Mouse (Mus musculus): Measurements from ENCODE around the gene Gm11127.
"Not testable (repeated sequence)": the region's sequence is repeated elsewhere in the genome, so short reads cannot be mapped to it uniquely, and the experiment has no call there.

The Gm11127 gene

DNA sequence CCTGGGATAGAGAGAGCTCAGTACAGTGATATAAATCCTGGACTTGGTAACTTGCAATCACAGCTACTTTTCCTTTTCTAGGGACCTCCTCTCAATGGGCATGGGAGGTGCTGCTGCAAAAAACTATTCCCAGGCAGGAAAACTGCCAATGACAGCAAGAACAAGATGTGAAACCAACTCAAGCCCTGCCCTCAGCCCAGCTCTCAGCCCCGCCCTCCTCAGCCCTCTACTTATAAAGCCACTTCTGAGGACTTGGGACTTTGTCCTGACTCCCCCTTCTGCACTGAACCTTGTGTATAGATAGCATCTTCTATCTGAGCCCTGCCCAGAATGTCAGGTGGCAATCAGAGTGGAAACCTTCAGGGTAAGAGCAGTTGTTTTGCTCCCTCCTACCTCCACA lies at the start of gene Gm11127:
Gene Gm11127, minus strand, starts transcription at position 10 of the 400 bp plus-strand sequence.
- not testable (repeated sequence) for DNase-seq (ENCODE audit: low read depth)

DNA sequence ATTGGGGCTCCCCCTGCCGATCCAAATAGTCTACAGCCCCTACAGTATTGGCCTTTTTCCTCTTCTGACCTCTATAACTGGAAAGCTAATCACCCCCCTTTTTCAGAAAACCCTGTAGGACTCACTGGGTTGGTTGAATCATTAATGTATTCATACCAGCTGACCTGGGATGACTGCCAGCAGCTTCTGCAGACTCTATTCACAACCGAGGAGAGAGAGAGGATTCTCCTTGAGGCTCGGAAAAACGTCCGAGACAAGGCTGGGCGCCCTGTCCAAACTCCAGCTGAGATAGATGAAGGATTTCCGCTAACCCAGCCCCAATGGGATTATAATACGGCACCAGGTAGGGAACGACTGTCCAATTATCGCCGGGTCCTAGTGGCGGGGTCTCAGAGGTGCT lies 43.9 kb upstream of the Gm11127 start:
- not testable (repeated sequence) for DNase-seq (ENCODE audit: low read depth)

DNA sequence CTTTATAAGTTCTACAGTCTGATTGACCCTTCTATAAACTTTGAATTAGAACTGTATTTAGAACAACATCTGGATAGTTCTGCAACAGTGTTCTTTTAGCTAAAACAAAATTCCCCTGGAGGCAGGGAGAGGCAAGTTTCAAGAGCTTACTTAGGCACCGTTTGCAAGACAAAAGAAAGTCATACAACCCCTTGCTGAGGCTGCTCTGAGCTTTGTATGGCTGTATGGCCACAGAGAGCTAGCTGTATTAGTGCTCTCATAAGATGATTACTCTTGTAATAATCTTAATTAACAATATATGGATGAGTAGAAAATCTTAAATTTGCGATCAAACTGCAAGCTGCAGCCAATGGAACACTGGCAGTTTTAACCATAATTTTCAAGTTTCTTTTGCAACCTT lies 41.4 kb upstream of the Gm11127 start:
- not testable (repeated sequence) for DNase-seq (ENCODE audit: low read depth)

DNA sequence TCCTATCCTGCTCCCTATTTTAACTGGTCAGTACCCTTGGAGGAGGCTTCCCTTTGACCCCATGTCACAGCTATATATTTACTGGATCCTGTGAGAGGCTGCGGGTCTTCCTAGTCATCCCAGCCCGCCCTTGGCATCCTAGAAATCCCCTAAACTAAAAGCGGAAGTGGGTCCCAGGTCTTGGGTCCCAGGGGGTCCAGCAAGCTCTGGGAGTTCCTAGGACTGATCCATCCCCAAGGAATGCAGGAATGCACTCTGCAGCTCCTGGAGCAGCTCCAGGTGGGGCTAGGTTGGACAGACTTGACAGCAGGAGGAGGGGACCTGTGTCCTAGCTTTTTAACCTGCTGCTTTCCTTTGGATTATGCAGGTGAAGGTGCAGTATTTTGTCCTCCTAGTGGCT lies 35.8 kb upstream of the Gm11127 start:
- DNase-seq (ENCODE audit: low read depth): no peak

DNA sequence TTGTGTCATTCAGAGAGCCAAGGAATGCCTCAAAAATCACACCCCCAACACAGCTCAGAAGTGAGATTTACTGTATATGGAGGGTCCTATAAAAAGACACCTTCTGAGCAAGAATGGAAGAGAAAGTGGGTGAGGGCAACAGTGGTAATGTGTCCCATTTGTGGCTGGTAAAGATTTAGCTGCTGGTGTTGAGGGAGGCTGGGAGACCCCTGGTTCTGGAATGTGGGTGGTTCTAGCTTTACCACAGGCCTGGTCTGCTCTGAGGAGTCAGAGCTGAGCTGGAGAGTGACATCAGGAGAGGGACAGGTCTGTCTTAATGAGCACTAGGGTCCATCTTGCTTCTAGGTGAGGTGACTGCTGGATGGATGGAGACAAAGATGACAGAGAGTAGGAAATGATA lies 34.3 kb upstream of the Gm11127 start:
- DNase-seq (ENCODE audit: low read depth): not testable (repeated sequence)

DNA sequence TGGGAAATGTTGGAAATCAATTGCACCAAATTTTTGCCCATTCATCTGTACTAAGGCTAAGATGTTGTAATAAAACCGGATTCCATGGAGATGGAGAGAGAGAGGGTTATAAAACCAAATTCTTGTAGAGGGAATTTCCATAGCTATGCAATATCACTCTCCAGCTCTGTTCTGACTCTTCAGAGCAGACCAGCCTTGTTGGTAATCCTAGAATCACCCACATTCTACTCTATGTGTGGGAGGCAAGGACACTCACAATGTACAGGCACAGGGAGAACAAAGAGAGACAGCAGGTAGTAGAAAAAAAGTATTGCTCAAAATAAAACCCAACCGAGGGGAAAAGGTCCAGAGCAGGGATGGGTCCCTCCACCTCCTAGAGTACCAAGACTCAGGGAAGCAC lies 33.8 kb upstream of the Gm11127 start:
- not testable (repeated sequence) for DNase-seq (ENCODE audit: low read depth)

DNA sequence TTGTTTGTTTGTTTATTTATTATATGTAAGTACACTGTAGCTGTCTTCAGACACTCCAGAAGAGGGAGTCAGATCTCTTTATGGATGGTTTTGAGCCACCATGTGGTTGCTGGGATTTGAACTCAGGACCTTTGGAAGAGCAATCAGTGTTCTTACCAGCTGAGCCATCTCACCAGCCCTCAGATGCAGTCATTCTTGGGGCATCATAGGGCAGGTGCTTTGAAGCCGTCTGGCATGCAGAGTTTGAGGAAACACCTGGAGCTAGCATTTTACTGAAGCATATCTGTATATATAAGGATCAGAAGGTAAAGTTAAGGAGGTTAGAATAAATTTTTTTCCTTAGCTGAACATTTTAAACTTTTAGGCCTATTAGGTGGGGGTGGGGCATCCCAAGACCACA lies 27.8 kb upstream of the Gm11127 start:
- not testable (repeated sequence) for DNase-seq (ENCODE audit: low read depth)

DNA sequence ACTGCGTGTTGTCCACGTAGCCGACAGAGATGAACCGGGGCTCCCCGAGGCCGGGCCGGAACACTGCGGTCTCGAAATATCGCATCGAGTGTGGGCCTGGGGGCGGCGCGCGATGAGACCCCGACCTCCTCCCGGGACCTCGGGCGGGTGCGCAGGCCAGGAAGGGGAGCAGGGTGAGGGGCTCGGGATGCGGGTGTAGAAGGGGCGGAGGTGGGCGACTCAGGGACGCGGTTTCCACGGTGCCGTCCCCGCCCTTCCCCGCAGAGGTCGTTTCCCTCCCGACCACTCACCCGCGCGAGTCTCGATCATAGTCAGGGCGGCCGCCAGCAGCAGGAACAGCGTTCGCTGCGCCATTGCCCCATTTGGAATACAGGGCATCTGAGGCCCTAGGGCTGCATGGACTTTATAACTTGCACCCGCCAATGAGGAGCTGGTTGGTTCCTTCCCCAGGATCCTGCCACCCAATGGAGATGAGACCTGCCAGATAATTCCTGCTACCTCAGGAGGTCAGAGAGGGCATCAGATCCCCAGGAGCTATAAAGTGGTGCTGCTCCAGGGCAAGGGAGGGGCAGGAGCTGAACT lies 25.8 kb upstream of the Gm11127 start:
- no peak for DNase-seq (ENCODE audit: low read depth)

DNA sequence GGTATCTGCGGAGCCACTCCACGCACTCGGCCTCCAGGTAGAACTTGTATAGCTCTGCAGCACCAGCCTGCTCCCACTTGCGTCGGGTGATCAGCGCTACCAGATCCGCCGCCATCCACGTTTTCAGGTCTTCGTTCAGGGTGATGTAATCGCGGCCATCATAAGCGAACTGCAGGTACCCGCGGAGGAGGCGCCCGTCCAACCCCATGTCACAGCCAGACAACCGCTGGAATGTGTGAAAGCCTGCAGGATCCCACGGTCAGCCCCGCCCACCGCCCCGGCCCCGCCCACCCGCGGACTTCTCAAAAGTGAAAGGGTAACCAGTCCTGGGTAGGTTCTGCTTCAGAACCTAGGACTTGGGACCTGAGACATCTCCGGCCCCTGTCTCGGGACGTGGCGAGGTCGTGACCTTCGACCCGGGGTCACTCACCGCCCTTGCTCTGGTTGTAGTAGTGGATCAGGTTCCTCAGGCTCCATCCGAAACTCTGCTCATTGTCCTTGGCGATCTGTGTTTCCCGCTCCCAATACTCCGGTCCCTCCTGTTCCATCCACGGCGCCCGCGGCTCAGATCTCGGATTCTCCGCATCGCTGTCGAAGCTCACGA lies 25.2 kb upstream of the Gm11127 start:
- DNase-seq (ENCODE audit: low read depth): no peak

DNA sequence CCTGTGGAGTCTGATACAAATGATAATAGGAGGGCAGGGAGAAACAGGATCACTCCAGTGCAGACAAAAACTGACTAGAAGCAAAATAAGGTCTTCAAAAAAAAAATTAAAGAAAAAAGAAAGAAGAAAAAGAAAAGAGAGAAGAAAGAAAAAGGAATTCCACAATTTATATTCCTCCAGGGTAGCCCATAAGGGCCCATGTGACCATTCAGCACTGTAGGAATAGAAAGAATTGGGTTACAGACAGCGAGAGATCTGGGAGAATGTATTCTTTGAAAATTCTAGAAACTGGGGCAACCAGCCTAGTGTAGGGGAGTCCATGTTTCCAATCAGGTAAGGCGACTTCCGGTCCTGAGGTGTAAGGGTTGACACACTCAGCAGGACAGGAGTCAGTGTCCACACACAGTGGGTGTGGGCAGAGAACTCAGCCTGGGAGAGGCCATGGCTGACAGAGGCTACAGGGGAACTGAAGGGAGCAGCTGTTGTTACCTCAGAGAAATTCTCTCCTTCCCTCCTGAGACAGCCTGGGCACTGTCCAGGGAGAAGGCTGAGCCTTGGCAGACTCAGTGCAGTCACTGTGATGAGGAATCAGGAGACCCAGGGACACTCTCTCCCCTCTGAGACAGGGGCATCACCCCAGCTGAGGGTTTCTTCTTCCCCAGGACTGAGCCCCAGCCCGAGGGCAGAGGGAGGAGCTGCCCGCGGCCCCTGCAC lies 24.5 kb upstream of the Gm11127 start:
- DNase-seq (ENCODE audit: low read depth): not testable (repeated sequence)

DNA sequence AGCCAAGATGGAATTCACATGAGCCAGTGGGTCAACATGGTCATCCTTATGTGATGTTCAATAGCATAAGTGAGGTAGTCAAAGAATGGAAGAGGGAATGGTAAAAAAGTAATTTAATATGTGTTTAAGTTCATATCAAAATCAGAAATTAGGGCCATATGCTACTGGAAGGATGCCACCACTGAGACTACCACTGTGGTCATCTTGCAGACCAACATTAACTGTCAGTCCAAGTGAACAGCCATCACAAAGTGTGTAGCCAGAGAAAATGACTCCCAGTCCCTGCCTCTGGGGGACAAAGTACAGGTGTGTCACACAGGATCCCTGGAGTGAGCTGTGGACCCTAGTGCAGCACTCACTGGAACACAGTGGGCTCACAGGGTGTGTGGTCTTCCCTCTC lies 23.7 kb upstream of the Gm11127 start:
- not testable (repeated sequence) for DNase-seq (ENCODE audit: low read depth)

DNA sequence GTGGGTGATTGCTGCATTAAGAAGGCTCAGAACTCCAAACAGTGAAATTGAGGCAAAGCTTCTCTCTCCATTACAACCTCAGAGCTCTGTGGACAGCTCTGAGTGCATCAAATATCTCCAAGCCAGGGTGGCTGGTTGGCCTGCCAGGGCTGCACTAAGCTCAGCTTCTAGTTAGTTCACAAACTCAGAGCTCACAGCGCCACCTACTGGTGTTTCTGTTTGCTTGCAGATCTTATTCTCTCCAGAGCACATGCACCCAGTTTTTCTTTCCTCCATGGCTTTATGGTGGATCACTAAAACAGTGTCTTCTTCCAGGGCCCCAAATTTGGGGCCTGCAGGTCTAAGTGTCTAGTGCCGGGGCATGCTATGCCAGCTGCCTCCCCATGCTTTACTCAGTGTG lies 2.7 kb upstream of the Gm11127 start:
- peak; percentile 91 for DNase-seq (ENCODE audit: low read depth)

DNA sequence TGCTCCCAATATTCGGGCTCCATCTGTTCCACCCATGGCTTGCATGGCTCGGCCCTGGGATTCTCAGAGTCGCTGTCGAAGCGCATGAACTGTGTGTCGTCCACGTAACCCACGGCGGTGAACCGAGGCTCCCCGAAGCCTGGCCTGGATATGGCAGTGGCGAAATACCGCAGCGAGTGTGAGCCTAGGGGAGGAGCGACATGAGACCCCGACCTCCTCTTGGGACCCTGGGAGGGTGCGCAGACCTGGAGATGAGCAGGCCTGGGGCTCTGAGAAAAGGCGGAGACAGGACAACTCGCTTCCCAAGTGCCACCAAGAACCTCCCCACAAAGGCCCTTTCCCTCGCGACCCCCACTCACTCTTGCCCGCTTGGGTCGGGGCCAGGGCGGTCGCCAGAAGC lies 244 bp downstream of the Gm11127 start:
- not testable (repeated sequence) for DNase-seq (ENCODE audit: low read depth)

DNA sequence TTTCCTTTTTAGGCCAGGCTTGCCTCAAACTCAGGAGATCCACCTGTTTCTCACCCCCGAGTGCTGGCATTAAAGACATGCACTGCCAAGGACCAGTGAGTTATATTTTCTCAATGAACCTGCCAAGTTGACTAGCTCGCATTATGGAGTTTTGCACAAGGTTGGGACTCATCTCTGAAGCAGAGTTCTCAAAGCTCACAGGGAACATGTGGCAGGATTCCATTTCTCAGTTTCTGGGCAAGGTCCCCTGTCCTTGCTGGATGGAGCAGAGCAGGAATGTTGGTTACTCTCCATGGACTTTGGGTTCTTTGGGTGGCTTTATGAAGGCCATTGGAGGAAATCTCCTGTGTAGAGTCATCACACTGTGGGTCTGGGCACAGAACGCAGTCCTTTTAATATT lies 14.9 kb downstream of the Gm11127 start:
- DNase-seq (ENCODE audit: low read depth): no peak

DNA sequence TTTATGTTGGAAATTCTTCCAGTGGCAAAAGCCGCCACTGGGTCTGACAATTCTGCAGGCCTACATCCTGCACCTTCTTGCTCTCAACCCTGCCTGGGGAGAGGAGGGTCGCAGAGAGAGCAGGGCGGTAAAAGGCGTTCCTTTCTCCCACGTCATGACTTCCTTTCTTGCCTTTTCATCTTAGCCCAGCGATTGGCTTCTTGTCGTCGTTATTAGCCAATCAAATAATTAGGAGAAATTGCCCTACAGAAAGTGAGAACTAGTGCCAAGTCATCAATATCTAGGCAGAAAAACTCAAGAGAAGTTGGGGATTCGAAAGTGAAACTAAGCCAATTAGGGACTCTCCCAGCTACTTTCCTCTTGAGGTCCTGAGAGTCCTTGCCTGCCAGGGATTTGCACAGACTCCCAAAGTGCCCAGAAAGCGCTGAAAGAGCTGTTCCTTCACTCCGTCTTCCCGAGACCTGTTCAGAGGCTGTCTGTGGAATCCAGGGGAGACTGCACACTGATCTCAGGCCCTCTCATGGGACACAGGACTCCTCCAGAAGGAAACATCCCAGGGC lies 15.5 kb downstream of the Gm11127 start, which contains the start of the genes H2-T22 and Gm6034:
Gene H2-T22, minus strand, starts transcription at position 138 of the 560 bp plus-strand sequence.
Gene Gm6034, plus strand, starts transcription at position 352 of the 560 bp plus-strand sequence.
- DNase-seq (ENCODE audit: low read depth): peak; percentile 99

DNA sequence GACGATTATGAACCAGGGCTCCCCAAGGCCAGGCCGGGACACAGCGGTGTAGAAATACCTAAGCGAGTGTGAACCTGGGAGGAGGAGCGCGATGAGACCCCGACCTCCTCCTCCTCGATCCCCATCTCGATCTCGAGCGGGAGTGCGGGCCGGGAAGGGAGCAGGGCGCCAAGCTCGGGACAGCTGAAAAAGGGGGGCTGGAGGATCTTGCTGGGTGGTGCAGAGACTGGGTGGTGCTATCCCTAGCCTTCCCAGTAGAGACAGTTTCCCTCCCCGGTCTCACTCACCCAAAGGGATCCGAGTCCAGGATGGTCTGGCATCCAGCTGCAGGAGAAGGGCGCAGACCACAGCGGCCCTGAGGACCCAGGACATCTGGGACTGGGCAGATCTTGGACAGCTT lies 16.1 kb downstream of the Gm11127 start:
- DNase-seq (ENCODE audit: low read depth): not testable (repeated sequence)

DNA sequence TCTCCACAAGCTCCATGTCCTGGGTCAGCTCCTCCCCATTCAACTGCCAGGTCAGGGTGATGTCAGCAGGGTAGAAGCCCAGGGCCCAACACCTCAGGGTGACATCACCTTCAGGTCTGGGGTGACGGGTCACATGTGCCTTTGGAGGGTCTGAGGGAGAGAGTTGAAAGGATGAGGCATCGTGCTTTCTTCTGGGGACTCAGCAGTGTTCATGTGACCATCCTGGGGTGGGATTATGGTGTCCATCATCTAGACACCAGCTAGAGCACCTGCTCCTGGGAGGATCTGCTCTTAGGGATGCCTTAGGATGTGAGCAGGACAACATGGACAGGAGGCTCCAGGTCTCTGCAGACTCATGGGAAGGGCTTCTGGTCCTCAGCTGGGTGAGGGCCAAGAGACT lies 17.6 kb downstream of the Gm11127 start:
- not testable (repeated sequence) for DNase-seq (ENCODE audit: low read depth)

DNA sequence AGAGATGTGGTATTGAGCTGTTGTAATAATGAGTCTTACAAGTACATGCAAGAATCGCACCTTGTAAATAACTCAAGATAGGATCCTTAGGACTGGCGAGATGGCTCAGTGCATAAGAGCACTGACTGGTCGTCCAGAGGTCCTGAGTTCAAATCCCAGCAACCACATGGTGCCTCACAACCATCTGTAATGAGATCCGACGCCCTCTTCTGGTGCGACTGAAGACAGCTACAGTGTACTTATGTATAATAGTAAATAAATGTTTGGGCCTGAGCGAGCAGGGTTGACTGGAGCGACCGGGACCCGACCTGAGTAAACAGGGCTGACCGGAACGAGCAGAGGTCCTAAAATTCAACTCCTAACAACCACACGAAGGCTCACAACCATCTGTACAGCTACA lies 22.0 kb downstream of the Gm11127 start:
- not testable (repeated sequence) for DNase-seq (ENCODE audit: low read depth)

DNA sequence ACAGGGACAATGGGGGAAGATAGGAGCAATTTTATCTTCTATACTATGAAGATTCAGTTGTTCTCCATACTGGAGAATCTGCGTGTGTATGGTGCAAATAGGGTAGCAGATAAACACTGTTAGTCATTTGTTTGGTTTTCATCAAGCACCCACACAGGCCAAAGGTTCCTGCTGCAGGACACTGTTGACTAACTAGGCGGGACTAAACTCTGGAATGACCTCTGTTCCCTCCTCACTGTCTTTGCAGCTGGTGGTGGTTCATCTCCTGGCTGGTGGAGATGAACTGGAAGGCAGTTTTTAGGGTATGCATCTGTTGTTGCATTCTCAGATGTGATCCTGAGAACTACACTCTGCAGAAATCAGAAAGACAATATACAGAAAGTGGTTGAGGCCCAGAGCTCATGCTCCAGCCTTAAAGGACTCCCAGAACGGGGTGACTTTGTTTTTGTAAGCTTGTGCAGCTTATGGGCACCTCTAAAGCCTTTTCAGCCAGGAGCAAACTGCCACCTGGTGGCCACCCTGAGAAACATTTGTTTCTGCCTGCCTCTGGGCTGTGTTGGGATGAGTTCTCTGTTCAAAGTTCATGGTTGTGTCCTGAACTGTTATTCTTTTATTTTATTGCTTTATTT lies 23.0 kb downstream of the Gm11127 start:
- peak; percentile 81 for DNase-seq (ENCODE audit: low read depth)

DNA sequence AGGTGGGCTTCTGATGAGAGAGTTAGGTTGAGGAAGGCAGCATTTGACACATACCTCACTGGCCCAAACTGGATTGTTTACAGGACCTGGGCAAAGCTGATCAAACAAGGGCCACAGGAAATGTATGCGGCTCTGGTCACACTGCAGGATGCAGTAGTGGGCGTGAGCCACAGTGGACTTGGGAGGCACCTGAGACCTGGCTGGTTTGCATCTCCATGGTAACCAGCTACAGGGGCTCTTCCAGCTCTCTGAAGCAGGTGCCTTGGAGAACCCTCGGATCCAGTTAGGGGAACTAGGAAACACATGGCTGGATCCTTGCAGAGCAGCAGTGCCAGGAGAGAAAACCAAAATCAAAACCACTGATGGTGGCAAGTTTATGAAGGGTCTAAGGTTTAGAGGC lies 23.6 kb downstream of the Gm11127 start:
- not testable (repeated sequence) for DNase-seq (ENCODE audit: low read depth)

DNA sequence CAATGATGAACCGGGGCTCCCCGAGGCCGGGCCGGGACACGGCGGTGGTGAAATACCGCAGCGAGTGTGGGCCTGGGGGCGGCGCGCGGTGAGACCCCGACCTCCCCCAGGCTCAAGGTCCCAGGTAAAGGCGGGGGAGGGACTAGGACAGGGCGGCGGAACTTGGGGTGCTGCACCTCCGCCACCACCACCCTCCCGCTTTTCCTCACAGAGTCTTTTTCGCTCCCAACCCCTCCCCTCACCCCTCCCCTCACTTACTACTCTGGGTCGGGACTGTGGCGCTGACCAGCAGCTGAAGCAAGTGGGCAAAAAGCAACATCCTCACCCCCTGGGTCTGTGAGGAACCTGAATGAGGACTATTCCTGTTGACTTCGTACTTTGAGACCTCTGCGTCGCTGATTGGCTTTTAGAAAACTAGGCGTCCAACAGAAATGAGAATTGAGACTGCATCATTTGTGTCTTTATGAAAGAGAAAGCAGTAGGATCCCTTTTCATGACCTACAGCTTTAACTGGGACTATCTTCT lies 25.8 kb downstream of the Gm11127 start, which contains the start of gene H2-T23:
Gene H2-T23, minus strand, starts transcription at position 505 of the 525 bp plus-strand sequence.
- peak; percentile 92 for DNase-seq (ENCODE audit: low read depth)

Data from 416B (cell line).